Mouse (Mus musculus) adrenal gland, postnatal 10 days (tissue): ENCODE measurements around the gene Tbc1d2b. TPM values are rescaled to one million over a fixed set of nuclear protein-coding genes. Genes with fewer than 3 reads are reported as not detected.

Source experiments
- DNase-seq: peaks from one replicate; pipeline ENCODE4 v3.0.0; 2021; ENCODE audit warnings: mixed read lengths
- total RNA-seq, 2 experiments: library from RNA; stranded (reverse); gene quantifications; 2 replicates each; pipeline ENCODE4 v1.2.3; 2021

Gene Tbc1d2b
- total RNA-seq, 2 experiments from 2014 or later = 33.0 to 34.9 TPM

GRCm38 (mm10) chr9:90172528-90173321 is 97.9 kb downstream of the Tbc1d2b start:
- no peak for DNase-seq

GRCm38 (mm10) chr9:90171421-90171820 is 99.2 kb downstream of the Tbc1d2b start:
- DNase-seq = no peak

GRCm38 (mm10) chr9:90169965-90170364 is 100.6 kb downstream of the Tbc1d2b start:
- DNase-seq = no peak

- peak; percentile 28 for DNase-seq
Observed at GRCm38 (mm10) chr9:90166615-90167014, 104.0 kb downstream of the Tbc1d2b start.

- DNase-seq = no peak
Observed at GRCm38 (mm10) chr9:90165590-90165989, 105.0 kb downstream of the Tbc1d2b start.

- no peak for DNase-seq
Observed at GRCm38 (mm10) chr9:90164670-90165453, 105.7 kb downstream of the Tbc1d2b start.

GRCm38 (mm10) chr9:90163749-90164095 is 106.9 kb downstream of the Tbc1d2b start:
- peak; percentile 78 for DNase-seq

GRCm38 (mm10) chr9:90162926-90163748 is 107.5 kb downstream of the Tbc1d2b start, which contains the start of gene Adamts7:
Gene Adamts7 (plus strand): TSS chr9:90163069.
- DNase-seq = peak; percentile 57

GRCm38 (mm10) chr9:90162243-90162925 is 108.2 kb downstream of the Tbc1d2b start:
- peak; percentile 82 for DNase-seq

Other genes starting within 250 kb of the Tbc1d2b start
- gene Ctsh, start 216.7 kb downstream of the Tbc1d2b start, total RNA-seq = 100 to 1,000 TPM in 1 of 2 experiments, 10 to 100 TPM in 1; 98.8 to 134 TPM
- gene Morf4l1, start 156.0 kb downstream of the Tbc1d2b start, total RNA-seq = 100 to 1,000 TPM; 279 to 288 TPM
- gene Adamts7, start 107.7 kb downstream of the Tbc1d2b start, total RNA-seq = 10 to 100 TPM in 1 of 2 experiments, 1 to 10 TPM in 1; 8.4 to 10.7 TPM